Mouse (Mus musculus): ENCODE measurements around the gene Jag1.

DNA sequence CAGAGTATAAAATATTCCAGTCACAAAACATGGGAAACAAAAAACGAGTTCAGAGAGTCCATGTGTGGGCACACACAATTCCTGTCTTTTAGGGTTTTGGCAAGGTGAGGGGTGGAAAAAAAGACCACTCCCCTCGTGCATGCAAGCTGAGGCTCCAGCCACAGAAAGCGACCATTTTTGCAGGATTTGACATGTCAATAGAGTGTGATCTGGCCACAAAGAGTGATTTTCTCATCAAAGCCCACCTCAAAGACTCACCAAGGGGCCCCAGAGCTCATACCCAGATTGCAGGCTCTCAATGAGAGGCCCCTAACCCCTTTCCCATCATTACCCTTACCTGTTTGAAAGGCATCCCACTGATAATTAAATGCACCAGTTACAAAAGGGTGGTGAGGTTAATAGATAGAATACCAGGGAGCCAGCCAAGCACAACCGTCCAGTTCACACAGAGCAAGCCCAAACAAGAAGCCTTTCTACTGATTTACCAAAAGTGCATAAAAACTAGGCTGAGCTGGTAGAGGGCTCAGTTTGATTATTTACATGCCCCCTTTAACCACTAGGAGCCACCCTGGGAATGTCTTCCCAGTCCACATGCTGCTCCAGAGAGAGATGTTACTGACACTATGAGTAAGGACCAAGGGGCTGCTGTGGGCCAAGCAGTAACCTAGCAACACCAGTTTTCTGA, 6.1 kb downstream of the Jag1 start:
- TF ChIP-seq CTCF (IDR thresholded peaks at IDR 0.05; ENCODE audit: borderline replicate concordance, insufficient read depth, low read length) (no peak), POLR2A (IDR thresholded peaks at IDR 0.05; ENCODE audit: low read depth, low read length) (no peak)

All from embryonic fibroblast, embryonic 13.5 days (primary cell).